Mouse (Mus musculus) midbrain, postnatal 0 days (tissue): ENCODE measurements around the gene Ift140. TPM values are rescaled to one million over a fixed set of nuclear protein-coding genes. Genes with fewer than 3 reads are reported as not detected.

Experiments used
- ATAC-seq: fragments of 200-750 bp; cut with Nextera tagmentation; 2 replicates; pipeline ENCODE4 v1.8.0; 2017; ENCODE audit warnings: moderate number of reproducible peaks, mild to moderate bottlenecking, moderate TSS enrichment, moderate library complexity; ENCODE audit not compliant: low FRiP score
- DNase-seq: peaks from one replicate; pipeline ENCODE4 v3.0.0-alpha.2; 2015; ENCODE audit warnings: low spot score
- H3K27ac ChIP-seq: fragments of 300-500 bp; sonication (generic); 2 replicates; pipeline ENCODE4 v1.5.1; 2014; ENCODE audit warnings: low read depth, mild to moderate bottlenecking, low read length, mixed read lengths
- H3K27me3 ChIP-seq: fragments of 300-500 bp; sonication (generic); 2 replicates; pipeline ENCODE4 v1.6.1; 2014; ENCODE audit warnings: low read length, control low read depth, mixed read lengths; ENCODE audit not compliant: insufficient read depth
- H3K36me3 ChIP-seq: fragments of 300-500 bp; sonication (generic); 2 replicates; pipeline ENCODE4 v1.6.1; 2014; ENCODE audit warnings: low read length, control low read depth, mixed read lengths; ENCODE audit not compliant: insufficient read depth
- H3K4me1 ChIP-seq: fragments of 300-500 bp; sonication (generic); 2 replicates; pipeline ENCODE4 v1.6.1; 2014; ENCODE audit warnings: mild to moderate bottlenecking, control low read depth, antibody characterized with exemption, low read length, mixed read lengths; ENCODE audit not compliant: insufficient read depth
- H3K4me2 ChIP-seq: fragments of 300-500 bp; sonication (generic); 2 replicates; pipeline ENCODE4 v1.6.1; 2014; ENCODE audit warnings: low read depth, mild to moderate bottlenecking, low read length, mixed read lengths; ENCODE audit not compliant: poor library complexity, severe bottlenecking
- H3K4me3 ChIP-seq: fragments of 300-500 bp; sonication (generic); 2 replicates; pipeline ENCODE4 v1.5.1; 2014; ENCODE audit warnings: low read depth, mild to moderate bottlenecking, low read length, moderate library complexity
- H3K9ac ChIP-seq: fragments of 300-500 bp; sonication (generic); replicated peaks from 2 replicates; pipeline ENCODE4 v1.6.1; 2014; ENCODE audit warnings: mild to moderate bottlenecking, low read length, moderate library complexity, mixed read lengths; ENCODE audit not compliant: poor library complexity, severe bottlenecking
- H3K9me3 ChIP-seq: fragments of 300-500 bp; sonication (generic); 2 replicates; pipeline ENCODE4 v1.6.1; 2016; ENCODE audit warnings: low read length, control low read depth
- CTCF ChIP-seq: IDR thresholded peaks from 2 replicates; pipeline ENCODE4 v1.5.1; 2016; ENCODE audit warnings: antibody characterized with exemption, mild to moderate bottlenecking
- WGBS: fragments of 180-500 bp; shearing (Covaris S2); extraction: QIAGEN DNeasy Blood & Tissue Kit; methylation state at CpG from one replicate; pipeline ENCODE4 v1.1.7; 2014; 5-methylcytosine and 5-hydroxymethylcytosine counted together
- polyA plus RNA-seq: library from polyadenylated mRNA; unstranded; fragments of >200 nt; fragmentation: Nextera tagmentation; extraction: Ambion mirVana; gene quantifications from 2 replicates; pipeline ENCODE4 v1.2.1, GENCODE M21; 2015
- total RNA-seq: library from RNA; depleted of rRNA; stranded (reverse); fragments of >200 nt; gene quantifications from 2 replicates; pipeline ENCODE4 v1.2.3, GENCODE M21; 2014

The Ift140 gene
- total and polyA plus RNA-seq, 2 experiments from 2014 or later, result 13.5 to 39.8 TPM

- Histone ChIP-seq H3K36me3 (peaks cover 78% of the 10 kb centered on the region), H3K4me2 (no peak overlapping the region), H3K27me3 (no peaks in the 10 kb centered on the region), H3K27ac (no peak overlapping the region), H3K4me1 (no peaks in the 10 kb centered on the region), H3K9me3 (no peaks in the 10 kb centered on the region), H3K9ac (no peak overlapping the region), H3K4me3 (no peak overlapping the region)
- DNase-seq (no peak), ATAC-seq (no peak)
- WGBS, result 95% methylated on average over 11 of the region's 11 CpGs
- no peak for TF ChIP-seq CTCF
These were observed 85.5 kb downstream of the Ift140 start for GRCm38 (mm10) chr17:25101338-25101737.

GRCm38 (mm10) chr17:25107786-25108185 lies 91.9 kb downstream of the Ift140 start:
- WGBS, result 80% methylated on average over 12 of the region's 16 CpGs
- H3K9me3 ChIP-seq, result no peaks in the 10 kb centered on the region
- no peaks in the 10 kb centered on the region for H3K4me1 ChIP-seq
- H3K36me3 ChIP-seq, result peaks cover 72% of the 10 kb centered on the region
- no peak for TF ChIP-seq CTCF
- H3K27ac ChIP-seq, result no peak overlapping the region
- no peak overlapping the region for H3K4me2 ChIP-seq
- DNase-seq (no peak), ATAC-seq (no peak)
- no peak overlapping the region for H3K9ac ChIP-seq
- H3K27me3 ChIP-seq, result no peaks in the 10 kb centered on the region
- H3K4me3 ChIP-seq, result no peak overlapping the region

GRCm38 (mm10) chr17:25109578-25109977 lies 93.7 kb downstream of the Ift140 start:
- DNase-seq (peak; percentile 23), ATAC-seq (no peak)
- 81% methylated on average over 2 of the region's 2 CpGs for WGBS

GRCm38 (mm10) chr17:25110590-25110989 lies 94.7 kb downstream of the Ift140 start:
- H3K9ac ChIP-seq, result no peak overlapping the region
- WGBS, result 94% methylated on average over 6 of the region's 6 CpGs
- H3K36me3 ChIP-seq, result peaks cover 46% of the 10 kb centered on the region
- H3K4me1 ChIP-seq, result peaks cover 5% of the 10 kb centered on the region; the same call in 1 of the 2 replicates
- TF ChIP-seq CTCF, result no peak
- DNase-seq (no peak), ATAC-seq (no peak)
- no peak overlapping the region for H3K27ac ChIP-seq
- no peak overlapping the region for H3K4me2 ChIP-seq
- no peaks in the 10 kb centered on the region for H3K9me3 ChIP-seq
- no peak overlapping the region for H3K4me3 ChIP-seq
- H3K27me3 ChIP-seq, result no peaks in the 10 kb centered on the region

More at GRCm38 (mm10) chr17:25109578-25109977, 93.7 kb downstream of the Ift140 start:
- H3K9ac ChIP-seq, result no peak overlapping the region
- no peaks in the 10 kb centered on the region for H3K9me3 ChIP-seq
- H3K36me3 ChIP-seq, result peaks cover 55% of the 10 kb centered on the region
- peak; percentile 72 for TF ChIP-seq CTCF
- no peak overlapping the region for H3K4me2 ChIP-seq
- H3K4me3 ChIP-seq, result no peak overlapping the region
- H3K4me1 ChIP-seq, result peaks cover under 1% of the 10 kb centered on the region; the same call in 1 of the 2 replicates
- no peak overlapping the region for H3K27ac ChIP-seq
- no peaks in the 10 kb centered on the region for H3K27me3 ChIP-seq

- 96% methylated on average over 5 of the region's 5 CpGs for WGBS
- no peak for DNase-seq
- peaks cover 40% of the 10 kb centered on the region for H3K36me3 ChIP-seq
- H3K4me1 ChIP-seq, result peaks cover 8% of the 10 kb centered on the region; the same call in 1 of the 2 replicates
- no peaks in the 10 kb centered on the region for H3K9me3 ChIP-seq
- H3K4me3 ChIP-seq, result no peak overlapping the region
- H3K27me3 ChIP-seq, result no peaks in the 10 kb centered on the region
- TF ChIP-seq CTCF, result no peak
- ATAC-seq, result no peak
- no peak overlapping the region for H3K9ac ChIP-seq
- no peak overlapping the region for H3K27ac ChIP-seq
- no peak overlapping the region for H3K4me2 ChIP-seq
These were observed 95.3 kb downstream of the Ift140 start for GRCm38 (mm10) chr17:25111220-25111619.

GRCm38 (mm10) chr17:25111739-25112422 lies 96.0 kb downstream of the Ift140 start:
- WGBS, result 79% methylated on average over 8 of the region's 8 CpGs
- no peak overlapping the region for H3K27ac ChIP-seq
- DNase-seq (peak; percentile 50), ATAC-seq (no peak)
- H3K9me3 ChIP-seq, result no peaks in the 10 kb centered on the region
- H3K4me3 ChIP-seq, result no peak overlapping the region
- H3K27me3 ChIP-seq, result no peaks in the 10 kb centered on the region
- H3K36me3 ChIP-seq, result peaks cover 33% of the 10 kb centered on the region
- no peak overlapping the region for H3K9ac ChIP-seq
- no peak for TF ChIP-seq CTCF
- peaks cover 10% of the 10 kb centered on the region; the same call in 1 of the 2 replicates for H3K4me1 ChIP-seq
- no peak overlapping the region for H3K4me2 ChIP-seq
